Mouse (Mus musculus) frontal cortex, postnatal 36 days (tissue): ENCODE measurements at regions not wholly inside any gene's neighbourhood (a gene's known extent, or its start where the extent isn't known, plus 50 kb on each side); places are given as distances from the start of the nearest gene placed in this dataset.
"Not testable (repeated sequence)": the region's sequence is repeated elsewhere in the genome, so short reads cannot be mapped to it uniquely, and the experiment has no call there.

Source experiments
- DNase-seq, 2 experiments: peaks; one replicate each; pipeline ENCODE4 v3.0.0; 2022; ENCODE audit warnings: low spot score in 2 of 2

GRCm38 (mm10) chr1:168681685-168682491 is 249.8 kb upstream of the Pbx1 start:
- DNase-seq = no peak

- DNase-seq = no peak
These were observed 248.6 kb upstream of the Pbx1 start for GRCm38 (mm10) chr1:168680674-168681073.

GRCm38 (mm10) chr1:168676418-168677413 is 244.6 kb upstream of the Pbx1 start:
- DNase-seq = peak; percentile 15 to 37

- DNase-seq = no peak
These were observed 243.7 kb upstream of the Pbx1 start for GRCm38 (mm10) chr1:168675741-168676140.

GRCm38 (mm10) chr1:168662755-168663284 is 230.8 kb upstream of the Pbx1 start:
- no peak for DNase-seq

- peak in 1 of 2 experiments; percentile 14 for DNase-seq
These were observed 228.9 kb upstream of the Pbx1 start for GRCm38 (mm10) chr1:168660956-168661355.

- no peak for DNase-seq
These were observed 227.5 kb upstream of the Pbx1 start for GRCm38 (mm10) chr1:168659578-168659977.

GRCm38 (mm10) chr1:168632837-168633236 is 200.8 kb upstream of the Pbx1 start:
- no peak for DNase-seq

GRCm38 (mm10) chr1:168631979-168632378 is 199.9 kb upstream of the Pbx1 start:
- no peak for DNase-seq

- DNase-seq = not testable (repeated sequence)
These were observed 169.9 kb upstream of the Pbx1 start for GRCm38 (mm10) chr1:168601967-168602366.

GRCm38 (mm10) chr1:168600461-168601160 is 168.5 kb upstream of the Pbx1 start:
- DNase-seq = no peak

- DNase-seq = no peak
These were observed 166.2 kb upstream of the Pbx1 start for GRCm38 (mm10) chr1:168598191-168598667.

- DNase-seq = no peak
These were observed 165.4 kb upstream of the Pbx1 start for GRCm38 (mm10) chr1:168597495-168597894.

- DNase-seq = peak in 1 of 2 experiments; percentile 2
These were observed 152.1 kb upstream of the Pbx1 start for GRCm38 (mm10) chr1:168584137-168584536.

- no peak for DNase-seq
These were observed 150.4 kb upstream of the Pbx1 start for GRCm38 (mm10) chr1:168582434-168582833.

GRCm38 (mm10) chr1:168569930-168570515 is 138.0 kb upstream of the Pbx1 start:
- DNase-seq = no peak

GRCm38 (mm10) chr1:168552394-168552793 is 120.3 kb upstream of the Pbx1 start:
- DNase-seq = no peak

- DNase-seq = peak; percentile 9 to 56
These were observed 117.9 kb upstream of the Pbx1 start for GRCm38 (mm10) chr1:168549807-168550435.

GRCm38 (mm10) chr1:168546156-168546555 is 114.1 kb upstream of the Pbx1 start:
- no peak for DNase-seq

GRCm38 (mm10) chr1:168545072-168545780 is 113.2 kb upstream of the Pbx1 start:
- no peak for DNase-seq
